Mouse (Mus musculus) olfactory bulb, adult 2 months (tissue): ENCODE results near the gene Car4. TPM values are rescaled to one million over a fixed set of nuclear protein-coding genes. Genes with fewer than 3 reads are reported as not detected.

Source experiments
- H3K27ac ChIP-seq: fragments of 200-500 bp; 2 replicates; pipeline ENCODE4 v1.5.1; 2012; ENCODE audit warnings: low read depth, low read length; ENCODE audit not compliant: insufficient read depth
- H3K4me1 ChIP-seq: fragments of 200-500 bp; 2 replicates; pipeline ENCODE4 v1.6.1; 2012; ENCODE audit warnings: low read length; ENCODE audit not compliant: control insufficient read depth, insufficient read depth
- H3K4me3 ChIP-seq: fragments of 200-500 bp; 2 replicates; pipeline ENCODE4 v1.5.1; 2012; ENCODE audit warnings: mild to moderate bottlenecking, low read depth, low read length, moderate library complexity; ENCODE audit not compliant: insufficient read depth
- CTCF ChIP-seq: fragments of 200-500 bp; IDR thresholded peaks from 2 replicates; pipeline ENCODE4 v1.5.1; 2012; ENCODE audit warnings: low read depth, mild to moderate bottlenecking, low read length, moderate library complexity; ENCODE audit not compliant: insufficient read depth
- POLR2A ChIP-seq: fragments of 200-500 bp; IDR thresholded peaks from 2 replicates; pipeline ENCODE4 v1.6.1; 2012; ENCODE audit warnings: mild to moderate bottlenecking, low read depth, low read length, moderate library complexity; ENCODE audit not compliant: insufficient read depth
- WGBS: fragments of 180-500 bp; shearing (Covaris S2); methylation state at CpG from one replicate; pipeline ENCODE4 v1.1.7; 2018; 5-methylcytosine and 5-hydroxymethylcytosine counted together
- polyA plus RNA-seq: library from polyadenylated mRNA; stranded (reverse); fragments of >200 nt; gene quantifications from 2 replicates; pipeline ENCODE4 v1.2.4, GENCODE M21; 2012; ENCODE audit warnings: low replicate concordance; ENCODE audit not compliant: missing spikeins, insufficient read depth, insufficient read length

Car4 gene
- polyA plus RNA-seq, 1 experiment: not detected

DNA sequence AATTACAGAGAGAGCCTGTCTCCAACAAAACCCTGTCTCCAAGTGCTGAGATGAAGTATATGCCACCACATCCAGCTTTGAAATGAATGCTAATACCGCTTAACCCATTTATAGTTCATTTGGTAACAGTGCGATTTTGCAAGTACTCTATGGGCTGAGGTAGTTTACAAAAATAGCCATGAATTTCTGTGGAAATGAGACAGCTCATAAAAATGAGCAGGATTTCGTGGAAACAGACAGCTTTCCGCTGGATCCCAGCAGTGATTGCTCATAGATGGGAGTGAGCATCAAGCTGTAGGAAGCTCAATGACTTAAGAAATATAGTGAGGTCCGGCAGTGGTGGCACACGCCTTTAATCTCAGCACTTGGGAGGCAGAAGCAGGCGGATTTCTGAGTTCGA lies 36.6 kb upstream of the Car4 start:
- TF ChIP-seq POLR2A: no peak
- TF ChIP-seq CTCF: no peak
- no peak overlapping the region for H3K27ac ChIP-seq
- 82% methylated on average over 8 of the region's 8 CpGs for WGBS
- no peak overlapping the region for H3K4me3 ChIP-seq
- no peaks in the 10 kb centered on the region for H3K4me1 ChIP-seq

- Histone ChIP-seq H3K27ac (no peak overlapping the region), H3K4me1 (no peaks in the 10 kb centered on the region), H3K4me3 (no peak overlapping the region)
- 22% methylated on average over 6 of the region's 6 CpGs for WGBS
- TF ChIP-seq CTCF: no peak
- no peak for TF ChIP-seq POLR2A
Observed at GRCm38 (mm10) chr11:84932261-84932660, 25.3 kb upstream of the Car4 start.

DNA sequence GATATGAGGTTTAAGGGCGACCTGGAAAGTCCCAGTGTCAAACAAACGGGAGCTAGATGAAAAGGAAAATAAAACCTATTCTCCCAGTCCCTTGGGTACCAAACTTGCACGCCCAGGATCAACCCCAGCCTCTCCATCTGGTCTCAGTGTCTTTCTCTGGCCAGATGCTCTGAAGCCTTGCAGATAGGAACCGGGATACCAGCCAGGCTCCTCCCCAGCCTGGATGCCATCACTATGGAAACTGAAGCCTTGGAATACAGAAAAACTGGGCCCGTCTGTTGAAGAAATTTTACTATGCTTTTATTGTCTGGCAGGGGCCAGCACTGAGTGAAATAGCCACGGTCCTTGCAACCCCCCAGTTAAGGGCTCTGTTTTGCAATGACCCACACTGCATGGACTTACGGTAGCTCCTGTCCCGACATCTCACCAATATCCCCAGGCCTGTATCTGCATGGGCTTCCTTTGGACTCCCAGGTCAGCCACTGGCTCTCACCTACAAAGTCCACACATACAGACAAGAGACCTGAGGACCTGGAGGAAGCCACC lies 18.0 kb upstream of the Car4 start:
- TF ChIP-seq CTCF (no peak), POLR2A (no peak)
- no peak overlapping the region for H3K27ac ChIP-seq
- no peak overlapping the region for H3K4me3 ChIP-seq
- H3K4me1 ChIP-seq: peaks cover 14% of the 10 kb centered on the region
- WGBS: 34% methylated on average over 8 of the region's 8 CpGs

DNA sequence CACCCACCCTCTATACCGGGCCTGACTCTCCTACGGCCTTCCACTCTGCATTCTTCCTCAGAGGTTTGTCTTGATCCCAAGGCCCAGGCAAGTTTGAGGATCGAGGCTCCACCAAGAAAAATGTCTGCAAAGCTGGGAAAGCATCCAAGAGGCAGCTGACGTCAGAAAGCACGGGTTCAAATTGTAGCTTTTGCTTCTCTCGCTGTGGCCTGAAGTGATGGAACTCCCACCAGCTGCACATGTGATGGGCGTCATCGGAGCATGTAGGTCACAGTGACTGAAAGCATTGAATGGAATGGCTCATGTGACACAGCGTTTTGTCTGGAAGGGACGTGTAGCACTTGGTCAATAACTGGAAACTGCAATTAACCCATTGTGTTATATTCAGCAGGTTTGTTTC lies 17.4 kb upstream of the Car4 start:
- no peak for TF ChIP-seq CTCF
- no peak for TF ChIP-seq POLR2A
- 36% methylated on average over 10 of the region's 10 CpGs for WGBS
- no peak overlapping the region for H3K27ac ChIP-seq

DNA sequence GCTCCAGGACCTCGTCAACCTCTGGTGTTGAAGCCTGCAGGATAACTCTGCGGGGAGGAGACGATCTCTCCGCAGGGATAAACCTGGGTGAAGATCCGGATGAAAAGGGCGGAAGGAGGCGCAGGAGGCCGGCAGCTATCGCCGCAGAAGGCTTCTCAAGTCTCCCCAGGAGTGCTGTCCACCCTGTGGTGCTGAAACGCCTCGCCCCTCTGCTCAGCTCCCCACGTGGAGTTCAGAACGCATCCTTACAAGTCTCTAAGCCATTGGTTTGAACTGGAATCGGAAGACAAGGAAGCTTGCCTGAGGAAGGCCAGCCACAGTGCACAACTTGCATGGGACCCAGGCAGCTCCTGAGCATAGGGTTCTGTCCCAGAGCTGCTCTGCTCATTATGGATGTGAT lies 13.6 kb upstream of the Car4 start:
- peaks cover 20% of the 10 kb centered on the region for H3K4me1 ChIP-seq
- WGBS: 11% methylated on average over 15 of the region's 15 CpGs
- TF ChIP-seq POLR2A (no peak), CTCF (no peak)
- H3K27ac ChIP-seq: no peak overlapping the region
- no peak overlapping the region for H3K4me3 ChIP-seq

More for the DNA sequence above, 17.4 kb upstream of the Car4 start:
- Histone ChIP-seq H3K4me3 (no peak overlapping the region), H3K4me1 (peaks cover 16% of the 10 kb centered on the region)

GRCm38 (mm10) chr11:84944639-84945435 lies 12.7 kb upstream of the Car4 start:
- no peak overlapping the region for H3K27ac ChIP-seq
- WGBS: 46% methylated on average over 12 of the region's 12 CpGs
- peaks cover 15% of the 10 kb centered on the region for H3K4me1 ChIP-seq
- no peak overlapping the region for H3K4me3 ChIP-seq
- TF ChIP-seq CTCF (no peak), POLR2A (no peak)

DNA sequence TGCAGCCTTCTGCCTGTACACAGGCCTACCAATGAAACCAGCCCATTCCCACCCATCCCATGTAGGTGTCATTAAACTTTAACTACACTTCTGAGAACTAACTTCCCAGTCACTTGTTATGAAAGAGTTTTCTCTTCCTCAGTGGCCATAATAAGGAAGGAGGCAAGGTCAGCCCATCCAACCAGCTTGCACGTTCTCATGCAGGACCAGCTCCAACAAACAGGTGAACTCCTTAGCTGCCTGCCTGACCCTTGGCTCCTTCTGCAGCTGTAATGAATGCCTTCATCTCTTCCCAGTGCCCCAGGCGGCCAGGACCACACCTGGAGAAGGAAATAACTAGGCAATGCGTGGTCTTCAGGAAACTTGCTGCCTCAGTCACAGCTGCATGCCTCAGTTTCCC lies 11.7 kb upstream of the Car4 start:
- Histone ChIP-seq H3K4me3 (no peak overlapping the region), H3K4me1 (peaks cover 11% of the 10 kb centered on the region), H3K27ac (no peak overlapping the region)
- TF ChIP-seq CTCF: no peak
- no peak for TF ChIP-seq POLR2A
- 79% methylated on average over 3 of the region's 3 CpGs for WGBS

- Histone ChIP-seq H3K27ac (no peak overlapping the region), H3K4me1 (peaks cover 11% of the 10 kb centered on the region), H3K4me3 (no peak overlapping the region)
- TF ChIP-seq CTCF (no peak), POLR2A (no peak)
- WGBS: 54% methylated on average over 6 of the region's 6 CpGs
Observed at GRCm38 (mm10) chr11:84947206-84947605, 10.4 kb upstream of the Car4 start.

DNA sequence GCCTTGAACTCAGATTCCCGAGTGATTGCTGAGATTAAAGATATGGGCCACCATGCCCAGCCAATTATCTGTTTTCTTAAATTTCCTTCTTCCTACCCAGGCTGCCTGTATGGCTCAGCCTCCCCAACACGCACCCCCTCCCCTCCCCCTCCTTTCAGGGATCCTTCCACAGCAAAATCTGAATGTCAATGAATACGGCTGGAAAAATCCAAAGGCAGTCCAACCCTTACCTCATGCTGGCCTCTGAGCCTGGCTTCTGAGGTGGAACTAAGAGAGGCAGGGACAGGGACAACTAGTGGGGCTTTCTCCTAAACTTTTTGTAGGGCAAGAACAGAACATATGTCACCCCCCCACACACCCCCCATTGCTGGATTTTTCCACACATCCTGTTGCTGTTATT lies 9.5 kb upstream of the Car4 start:
- 40% methylated on average over 3 of the region's 3 CpGs for WGBS
- TF ChIP-seq CTCF (no peak), POLR2A (no peak)
- Histone ChIP-seq H3K27ac (no peak overlapping the region), H3K4me1 (peaks cover 11% of the 10 kb centered on the region), H3K4me3 (no peak overlapping the region)

GRCm38 (mm10) chr11:84948526-84948925 lies 9.1 kb upstream of the Car4 start:
- 55% methylated on average over 3 of the region's 3 CpGs for whole genome bisulfite sequencing
- H3K4me3 ChIP-seq: no peak overlapping the region
- no peak overlapping the region for H3K27ac ChIP-seq
- H3K4me1 ChIP-seq: peaks cover 11% of the 10 kb centered on the region
- TF ChIP-seq CTCF: no peak
- no peak for TF ChIP-seq POLR2A
